Mouse (Mus musculus): ENCODE data around the gene Wdr66.

The Wdr66 gene

DNA sequence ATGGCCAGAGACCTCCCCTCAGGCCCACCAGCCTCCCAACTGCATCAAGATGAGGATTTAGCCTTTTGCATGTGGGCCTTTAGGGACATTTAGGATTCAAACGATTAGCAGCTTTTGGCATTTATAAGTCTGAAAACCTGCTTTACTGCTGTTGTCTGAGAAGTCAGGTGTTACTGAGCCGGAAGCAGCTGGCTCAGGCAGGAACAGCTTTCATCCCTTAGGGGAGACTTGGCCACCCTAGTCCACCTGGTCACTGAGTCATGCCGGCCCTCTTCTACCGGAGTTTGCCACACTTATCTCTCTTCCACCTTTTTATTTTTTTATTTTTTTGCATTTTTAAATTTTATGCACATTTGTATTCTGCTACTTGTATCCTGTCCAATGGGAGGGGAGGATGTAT, 105.4 kb downstream of the Wdr66 start:
- DNase-seq (ENCODE audit: low read depth, low spot score), result no peak

DNA sequence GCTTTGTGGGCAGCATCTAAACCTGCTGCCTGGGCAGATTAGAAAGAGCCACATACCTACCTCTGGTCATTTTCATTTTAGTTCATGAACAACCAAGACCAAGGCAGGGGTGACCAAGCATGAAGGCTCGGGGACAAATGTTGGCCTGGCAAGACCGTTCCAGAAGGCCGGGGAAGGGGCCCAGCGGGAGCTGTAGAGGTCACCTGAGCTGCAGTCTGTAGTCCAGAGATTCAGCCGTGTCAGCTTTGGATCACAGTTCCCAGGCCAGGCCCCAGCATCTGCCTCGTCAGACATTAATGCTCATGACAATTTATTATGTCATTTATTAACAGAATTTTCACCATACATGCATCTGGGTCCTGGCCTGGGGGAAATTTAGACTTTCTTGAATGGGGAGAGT, 107.5 kb downstream of the Wdr66 start:
- DNase-seq (ENCODE audit: low read depth, low spot score), result no peak

DNA sequence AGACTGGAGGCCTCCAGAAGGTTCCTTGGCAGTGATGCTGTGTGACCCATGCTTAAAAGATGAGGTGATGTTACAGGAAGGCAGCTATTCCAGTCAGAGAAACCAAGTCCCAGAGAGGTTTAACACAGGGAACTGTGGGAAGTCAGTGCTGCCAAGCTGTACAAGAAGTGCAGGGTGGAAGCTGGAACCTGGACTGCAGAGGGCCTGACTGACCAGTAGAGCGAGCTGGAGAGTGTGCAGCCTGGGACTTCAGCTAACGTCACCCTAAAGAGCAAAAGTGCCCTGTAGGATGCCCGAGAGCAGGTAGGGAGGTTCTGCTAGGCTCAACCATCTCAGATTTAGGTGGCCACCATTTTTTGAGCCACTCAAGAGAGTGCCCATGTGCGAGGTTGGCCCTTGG, 111.0 kb downstream of the Wdr66 start:
- no peak for DNase-seq (ENCODE audit: low read depth, low spot score)

DNA sequence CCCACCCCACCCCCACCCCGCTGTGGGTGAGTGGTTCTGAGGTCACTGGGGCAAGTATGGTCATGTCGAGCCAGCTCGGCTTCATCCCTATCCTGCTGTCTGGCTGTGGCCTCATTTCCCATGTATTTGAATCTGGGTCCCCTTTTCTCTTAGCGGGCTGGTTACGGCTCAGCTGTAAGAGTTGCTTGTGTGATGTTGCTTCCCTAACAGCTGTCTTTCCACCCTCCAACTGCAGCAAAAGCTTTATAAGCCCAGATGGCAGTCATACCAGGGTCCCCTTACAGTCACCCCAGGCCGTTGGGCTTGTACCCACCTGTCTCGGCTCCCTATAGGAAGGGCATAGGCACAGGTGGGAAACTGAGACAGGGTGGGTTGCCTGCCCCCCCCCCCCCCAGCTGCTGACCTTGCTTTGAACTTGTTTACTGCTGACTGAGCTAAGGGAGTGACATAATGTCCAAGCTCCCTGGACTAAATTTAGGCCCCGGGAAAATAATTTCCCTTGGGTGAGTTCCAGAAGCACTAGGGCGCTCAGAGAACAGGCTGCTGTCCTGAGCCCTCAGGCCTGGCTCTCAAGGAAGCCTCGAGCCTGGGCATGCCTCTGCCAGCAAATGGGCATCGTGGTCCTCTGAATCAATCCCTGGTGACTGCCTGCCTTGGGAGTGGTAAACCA, 112.5 kb downstream of the Wdr66 start:
- no peak for DNase-seq (ENCODE audit: low read depth, low spot score)

DNA sequence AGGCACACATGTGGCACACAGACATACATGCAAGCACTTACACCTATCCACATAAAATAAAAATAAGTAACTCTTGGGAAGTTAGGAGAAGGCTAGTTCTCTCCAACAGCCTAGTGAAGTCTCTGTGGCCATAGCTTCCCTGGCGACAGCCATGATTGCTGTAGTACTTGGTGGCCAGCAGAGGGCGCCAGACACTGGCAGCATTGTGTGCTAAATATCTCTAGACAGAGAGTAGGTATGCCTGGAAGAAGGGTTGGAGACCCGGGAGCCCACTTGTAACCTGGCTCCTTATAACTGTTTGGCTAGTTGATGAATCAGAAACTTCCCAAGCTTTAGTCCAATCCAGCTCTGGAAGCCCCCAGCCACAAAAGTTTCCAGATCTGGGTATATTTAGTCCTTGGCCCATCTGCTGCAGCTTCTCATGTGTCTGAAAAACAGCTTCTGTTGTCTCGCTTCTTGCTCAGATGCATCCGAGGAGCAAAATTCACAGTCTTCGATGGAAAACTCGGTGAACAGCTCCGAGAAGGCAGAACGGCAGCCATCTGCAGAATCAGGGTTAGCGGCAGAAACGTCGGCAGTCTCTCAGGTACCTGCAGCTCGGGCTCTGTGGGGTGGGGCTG, 117.1 kb downstream of the Wdr66 start:
- DNase-seq (ENCODE audit: low read depth, low spot score), result peak; percentile 60

DNA sequence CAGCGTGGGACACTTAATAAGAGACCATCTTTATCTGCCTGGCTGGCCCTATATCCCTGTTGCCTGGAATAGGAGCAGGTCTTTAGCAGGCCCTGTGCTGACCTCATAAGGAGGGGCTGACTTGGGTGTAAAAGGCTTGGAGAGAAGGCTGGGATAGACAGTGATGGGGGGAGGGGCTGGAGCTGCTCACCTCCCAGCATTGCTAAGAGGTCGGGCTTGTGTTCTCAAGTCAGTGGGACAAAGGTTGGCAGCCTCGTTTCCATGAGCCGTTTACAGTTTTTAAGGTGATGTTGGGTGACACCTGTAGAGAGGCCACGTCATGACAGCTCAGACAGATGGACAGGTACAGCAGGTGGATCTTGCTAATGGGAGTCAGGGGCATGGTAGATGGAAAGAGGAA, 118.1 kb downstream of the Wdr66 start:
- DNase-seq (ENCODE audit: low read depth, low spot score), result no peak

DNA sequence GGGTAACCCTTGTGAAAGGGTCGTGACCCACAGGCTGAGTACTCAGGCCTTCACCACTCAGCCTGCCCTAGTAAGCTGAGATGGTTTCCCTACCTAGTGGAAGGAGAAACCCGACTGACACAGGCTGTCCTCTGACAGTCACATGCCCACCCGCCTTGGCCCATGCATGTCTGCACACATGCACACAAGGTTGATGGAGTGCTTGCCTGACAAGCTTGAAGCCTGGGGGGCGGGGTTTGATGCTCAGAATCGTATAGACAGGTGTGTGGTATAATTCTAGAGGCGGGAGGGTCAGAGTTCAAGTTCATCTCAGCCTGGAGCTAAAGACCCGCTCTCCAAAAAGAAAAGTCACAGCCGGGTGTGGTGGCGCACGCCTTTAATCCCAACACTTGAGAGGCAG, 123.4 kb downstream of the Wdr66 start:
- DNase-seq (ENCODE audit: low read depth, low spot score), result no peak

DNA sequence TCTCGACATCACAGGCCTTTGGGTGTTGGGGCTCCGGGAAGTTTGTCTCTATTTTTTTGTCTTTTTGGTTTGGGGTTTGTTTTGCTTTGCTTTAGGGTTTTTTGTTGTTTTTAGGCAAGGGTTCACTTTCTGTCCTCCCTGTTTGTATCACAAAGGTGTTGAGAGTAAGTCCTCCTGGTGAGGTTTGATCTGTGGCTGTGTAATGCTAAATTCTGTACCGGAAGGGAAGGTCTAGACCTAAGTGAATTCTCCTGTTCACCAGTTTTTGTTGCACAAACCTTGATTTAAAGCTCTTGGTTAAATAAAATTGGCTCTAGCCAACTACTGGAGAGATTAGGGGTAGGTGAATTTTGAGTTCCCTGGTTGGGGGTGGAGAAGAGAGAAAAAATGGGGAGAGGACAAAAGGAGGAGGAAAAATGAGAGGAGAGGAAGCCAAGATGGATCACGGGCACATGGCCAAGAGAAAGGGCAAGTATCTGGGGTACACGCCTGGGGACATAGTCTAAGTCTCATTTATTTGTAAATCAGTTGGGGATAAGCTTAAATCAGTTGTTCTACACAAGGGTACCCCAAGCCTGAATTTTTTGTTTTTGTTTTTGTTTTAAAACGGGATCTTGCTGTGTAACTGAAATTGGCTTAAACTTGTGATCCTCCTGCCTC, 124.0 kb downstream of the Wdr66 start:
- DNase-seq (ENCODE audit: low read depth, low spot score), result no peak

DNA sequence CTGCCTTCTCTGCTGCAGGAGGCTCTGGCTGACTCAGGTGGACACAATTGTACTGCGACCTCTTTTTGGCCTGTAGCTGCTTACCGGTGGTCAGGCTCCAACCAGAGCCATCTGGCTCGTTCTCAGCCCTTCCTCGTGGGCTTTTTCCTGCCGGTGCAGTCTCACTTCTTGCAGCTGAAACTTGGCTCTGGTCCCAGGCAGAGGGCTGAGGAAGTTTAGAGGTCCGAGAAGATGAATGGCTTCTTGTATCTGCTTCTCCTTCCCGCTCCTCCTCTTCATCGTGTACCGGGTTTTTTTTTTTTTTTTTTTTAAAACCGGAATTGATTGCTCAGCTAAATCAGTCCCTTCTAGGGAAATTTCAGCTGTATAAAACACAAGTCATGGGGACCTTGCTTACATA, 124.7 kb downstream of the Wdr66 start:
- DNase-seq (ENCODE audit: low read depth, low spot score), result peak; percentile 49
